Mouse (Mus musculus) intestine, embryonic 16.5 days (tissue): ENCODE measurements around the gene Secisbp2. TPM values are rescaled to one million over a fixed set of nuclear protein-coding genes. Genes with fewer than 3 reads are reported as not detected.
"Not testable (repeated sequence)": the region's sequence is repeated elsewhere in the genome, so short reads cannot be mapped to it uniquely, and the experiment has no call there.

ENCODE experiments used
- ATAC-seq: fragments of 200-750 bp; cut with Nextera tagmentation; 2 replicates; pipeline ENCODE4 v1.8.0; 2017; ENCODE audit warnings: moderate TSS enrichment, moderate library complexity
- H3K27ac ChIP-seq: fragments of 300-500 bp; sonication (generic); 2 replicates; pipeline ENCODE4 v1.5.1; 2014; ENCODE audit warnings: mild to moderate bottlenecking, low read length
- H3K27me3 ChIP-seq: fragments of 300-500 bp; sonication (generic); replicated peaks from 2 replicates; pipeline ENCODE4 v1.6.1; 2014; ENCODE audit warnings: low read length, control low read depth, mixed read lengths; ENCODE audit not compliant: control insufficient read depth, insufficient read depth
- H3K36me3 ChIP-seq: fragments of 300-500 bp; sonication (generic); 2 replicates; pipeline ENCODE4 v1.6.1; 2014; ENCODE audit warnings: low read length, control low read depth; ENCODE audit not compliant: control insufficient read depth, insufficient read depth
- H3K4me1 ChIP-seq: fragments of 300-500 bp; sonication (generic); 2 replicates; pipeline ENCODE4 v1.6.1; 2014; ENCODE audit warnings: low read length, control low read depth, mixed read lengths; ENCODE audit not compliant: control insufficient read depth, insufficient read depth
- H3K4me2 ChIP-seq: fragments of 300-500 bp; sonication (generic); 2 replicates; pipeline ENCODE4 v1.6.1; 2014; ENCODE audit warnings: low read depth, low read length, control low read depth
- H3K4me3 ChIP-seq: fragments of 300-500 bp; sonication (generic); 2 replicates; pipeline ENCODE4 v1.5.1; 2014; ENCODE audit warnings: mild to moderate bottlenecking, low read length
- H3K9ac ChIP-seq: fragments of 300-500 bp; sonication (generic); 2 replicates; pipeline ENCODE4 v1.6.1; 2014; ENCODE audit warnings: low read depth, low read length
- H3K9me3 ChIP-seq: fragments of 300-500 bp; sonication (generic); 2 replicates; pipeline ENCODE4 v1.6.1; 2016; ENCODE audit warnings: low read length, control low read depth; ENCODE audit not compliant: control insufficient read depth
- WGBS: fragments of 180-500 bp; shearing (Covaris S2); extraction: QIAGEN DNeasy Blood & Tissue Kit; methylation state at CpG from one replicate; pipeline ENCODE4 v1.1.7; 2014; 5-methylcytosine and 5-hydroxymethylcytosine counted together
- polyA plus RNA-seq: library from polyadenylated mRNA; unstranded; fragments of >200 nt; fragmentation: Nextera tagmentation; extraction: Ambion mirVana; gene quantifications from 2 replicates; pipeline ENCODE4 v1.2.1, GENCODE M21; 2015

The Secisbp2 gene
- polyA plus RNA-seq, 1 experiment from 2014 or later = 28.9 TPM

GRCm38 (mm10) chr13:51648237-51648636 is 3.3 kb upstream of the Secisbp2 start:
- no peak for ATAC-seq
- H3K4me2 ChIP-seq = peak overlapping the region; percentile 67; the same call in 1 of the 2 replicates
- 78% methylated on average over 4 of the region's 4 CpGs for WGBS

GRCm38 (mm10) chr13:51649740-51650139 is 1.8 kb upstream of the Secisbp2 start:
- H3K4me3 ChIP-seq = no peak overlapping the region
- no peak overlapping the region for H3K9ac ChIP-seq
- no peak overlapping the region for H3K4me2 ChIP-seq
- peaks cover 22% of the 10 kb centered on the region for H3K4me1 ChIP-seq
- no peak for ATAC-seq
- H3K36me3 ChIP-seq = peaks cover 16% of the 10 kb centered on the region
- no peaks in the 10 kb centered on the region for H3K27me3 ChIP-seq
- no peak overlapping the region for H3K27ac ChIP-seq
- H3K9me3 ChIP-seq = no peaks in the 10 kb centered on the region
- 57% methylated on average over 1 of the region's 1 CpGs for WGBS

More at GRCm38 (mm10) chr13:51648237-51648636, 3.3 kb upstream of the Secisbp2 start:
- Histone ChIP-seq H3K36me3 (peaks cover 9% of the 10 kb centered on the region), H3K9ac (no peak overlapping the region; the same call in 1 of the 2 replicates), H3K4me3 (no peak overlapping the region; the same call in 1 of the 2 replicates), H3K27me3 (no peaks in the 10 kb centered on the region), H3K4me1 (peaks cover 24% of the 10 kb centered on the region), H3K27ac (no peak overlapping the region), H3K9me3 (no peaks in the 10 kb centered on the region)

GRCm38 (mm10) chr13:51653159-51653558 is 1.7 kb downstream of the Secisbp2 start:
- no peak for ATAC-seq
- H3K9ac ChIP-seq = no peak overlapping the region

GRCm38 (mm10) chr13:51653961-51654360 is 2.5 kb downstream of the Secisbp2 start:
- H3K4me2 ChIP-seq = no peak overlapping the region
- H3K9me3 ChIP-seq = no peaks in the 10 kb centered on the region
- no peaks in the 10 kb centered on the region for H3K27me3 ChIP-seq
- ATAC-seq = no peak
- 93% methylated on average over 9 of the region's 9 CpGs for WGBS
- H3K27ac ChIP-seq = no peak overlapping the region
- no peak overlapping the region for H3K9ac ChIP-seq
- H3K4me3 ChIP-seq = no peak overlapping the region
- peaks cover 9% of the 10 kb centered on the region for H3K4me1 ChIP-seq
- peaks cover 32% of the 10 kb centered on the region for H3K36me3 ChIP-seq

More at GRCm38 (mm10) chr13:51653159-51653558, 1.7 kb downstream of the Secisbp2 start:
- Histone ChIP-seq H3K4me3 (no peak overlapping the region), H3K4me1 (peaks cover 11% of the 10 kb centered on the region), H3K27ac (no peak overlapping the region), H3K36me3 (peaks cover 29% of the 10 kb centered on the region), H3K4me2 (no peak overlapping the region), H3K27me3 (no peaks in the 10 kb centered on the region), H3K9me3 (no peaks in the 10 kb centered on the region)
- WGBS = 88% methylated on average over 6 of the region's 6 CpGs

GRCm38 (mm10) chr13:51656516-51657235 is 5.2 kb downstream of the Secisbp2 start:
- Histone ChIP-seq H3K36me3 (peaks cover 30% of the 10 kb centered on the region), H3K9me3 (no peaks in the 10 kb centered on the region), H3K27me3 (no peaks in the 10 kb centered on the region), H3K27ac (no peak overlapping the region), H3K9ac (no peak overlapping the region), H3K4me2 (no peak overlapping the region), H3K4me1 (peaks cover 3% of the 10 kb centered on the region; the same call in 1 of the 2 replicates), H3K4me3 (no peak overlapping the region)
- ATAC-seq = no peak
- 94% methylated on average over 13 of the region's 13 CpGs for WGBS

GRCm38 (mm10) chr13:51658094-51658493 is 6.6 kb downstream of the Secisbp2 start:
- Histone ChIP-seq H3K9me3 (no peaks in the 10 kb centered on the region), H3K4me1 (no peaks in the 10 kb centered on the region), H3K27ac (no peak overlapping the region), H3K36me3 (peaks cover 25% of the 10 kb centered on the region), H3K9ac (no peak overlapping the region), H3K4me2 (no peak overlapping the region), H3K4me3 (no peak overlapping the region), H3K27me3 (no peaks in the 10 kb centered on the region)
- WGBS = 92% methylated on average over 3 of the region's 3 CpGs
- no peak for ATAC-seq

GRCm38 (mm10) chr13:51659573-51659972 is 8.1 kb downstream of the Secisbp2 start:
- Histone ChIP-seq H3K4me3 (no peak overlapping the region), H3K36me3 (peaks cover 22% of the 10 kb centered on the region), H3K9ac (no peak overlapping the region), H3K27me3 (no peaks in the 10 kb centered on the region), H3K4me2 (no peak overlapping the region), H3K9me3 (no peaks in the 10 kb centered on the region), H3K4me1 (no peaks in the 10 kb centered on the region), H3K27ac (no peak overlapping the region)
- 96% methylated on average over 7 of the region's 7 CpGs for WGBS
- ATAC-seq = no peak

GRCm38 (mm10) chr13:51663561-51663960 is 12.1 kb downstream of the Secisbp2 start:
- no peaks in the 10 kb centered on the region for H3K4me1 ChIP-seq
- no peak overlapping the region for H3K27ac ChIP-seq
- no peak overlapping the region for H3K9ac ChIP-seq
- no peaks in the 10 kb centered on the region for H3K27me3 ChIP-seq
- H3K9me3 ChIP-seq = no peaks in the 10 kb centered on the region
- no peak overlapping the region for H3K4me2 ChIP-seq
- no peak for ATAC-seq
- 91% methylated on average over 2 of the region's 2 CpGs for WGBS
- peaks cover 13% of the 10 kb centered on the region; the same call in 1 of the 2 replicates for H3K36me3 ChIP-seq
- H3K4me3 ChIP-seq = no peak overlapping the region

GRCm38 (mm10) chr13:51668195-51668594 is 16.7 kb downstream of the Secisbp2 start:
- H3K9me3 ChIP-seq, H3K4me2 ChIP-seq, H3K9ac ChIP-seq, H3K4me3 ChIP-seq, H3K27me3 ChIP-seq, H3K27ac ChIP-seq, H3K4me1 ChIP-seq: not testable (repeated sequence)
- WGBS = 83% methylated on average over 12 of the region's 12 CpGs
- ATAC-seq = 0 out of 2 replicates have a peak, but pooled peaks have one; percentile 21
- peaks cover 11% of the 10 kb centered on the region; the same call in 1 of the 2 replicates for H3K36me3 ChIP-seq
